Mouse (Mus musculus) liver, embryonic 14.5 days (tissue): ENCODE measurements around the gene Rapgefl1. TPM values are rescaled to one million over a fixed set of nuclear protein-coding genes. Genes with fewer than 3 reads are reported as not detected.

Experiments used
- ATAC-seq: fragments of 200-750 bp; cut with Nextera tagmentation; 2 replicates; pipeline ENCODE4 v1.8.0; 2017; ENCODE audit warnings: moderate number of reproducible peaks, mild to moderate bottlenecking, moderate library complexity; ENCODE audit not compliant: insufficient read depth
- DNase-seq, 3 experiments: peaks; one replicate each; pipeline ENCODE4 v3.0.0-alpha.2; 2012 to 2013; ENCODE audit warnings: low read depth in 3 of 3, low spot score in 3 of 3
- H3K27ac ChIP-seq: fragments of 300-500 bp; sonication (generic); 2 replicates; pipeline ENCODE4 v1.5.1; 2014; ENCODE audit warnings: moderate library complexity, mild to moderate bottlenecking, control low read depth, inconsistent platforms
- H3K27me3 ChIP-seq: fragments of 300-500 bp; sonication (generic); 2 replicates; pipeline ENCODE4 v1.6.1; 2014; ENCODE audit warnings: mild to moderate bottlenecking, low read length, moderate library complexity; ENCODE audit not compliant: control insufficient read depth, insufficient read depth
- H3K36me3 ChIP-seq: fragments of 300-500 bp; sonication (generic); replicated peaks from 2 replicates; pipeline ENCODE4 v1.6.1; 2014; ENCODE audit warnings: low read depth; ENCODE audit not compliant: control insufficient read depth, insufficient read depth
- H3K4me1 ChIP-seq, 2 experiments: fragments of 200-500 bp in 1 of 2; fragments of 300-500 bp in 1 of 2; sonication (generic) in 1 of 2; replicated peaks; 2 replicates each; pipeline ENCODE4 v1.6.1; 2012 to 2014; ENCODE audit warnings: antibody characterized with exemption in 1 of 2, inconsistent platforms in 1 of 2, low read length in 1 of 2; ENCODE audit not compliant: control insufficient read depth in 2 of 2, insufficient read depth in 2 of 2
- H3K4me2 ChIP-seq: fragments of 300-500 bp; sonication (generic); 2 replicates; pipeline ENCODE4 v1.6.1; 2014; ENCODE audit warnings: low read depth, mild to moderate bottlenecking, control low read depth, moderate library complexity
- H3K4me3 ChIP-seq, 2 experiments: fragments of 200-500 bp in 1 of 2; fragments of 300-500 bp in 1 of 2; sonication (generic) in 1 of 2; 2 replicates each; pipeline ENCODE4 v1.5.1; 2012 to 2014; ENCODE audit warnings: low read depth in 2 of 2, low read length in 2 of 2, mild to moderate bottlenecking in 2 of 2, control low read depth in 1 of 2, inconsistent platforms in 1 of 2, moderate library complexity in 1 of 2; ENCODE audit not compliant: insufficient read depth in 1 of 2
- H3K9ac ChIP-seq: fragments of 300-500 bp; sonication (generic); replicated peaks from 2 replicates; pipeline ENCODE4 v1.6.1; 2014; ENCODE audit warnings: mild to moderate bottlenecking, control low read depth, moderate library complexity
- H3K9me3 ChIP-seq: fragments of 300-500 bp; sonication (generic); 2 replicates; pipeline ENCODE4 v1.6.1; 2016; ENCODE audit warnings: low read length, mixed read lengths; ENCODE audit not compliant: control insufficient read depth
- CTCF ChIP-seq: IDR thresholded peaks from 2 replicates; pipeline ENCODE4 v1.5.1; 2016; ENCODE audit warnings: antibody characterized with exemption, low read depth, control low read depth
- EP300 ChIP-seq: IDR thresholded peaks from 2 replicates; pipeline ENCODE4 v1.6.1; 2016; ENCODE audit warnings: antibody characterized with exemption, low read depth
- WGBS: fragments of 180-500 bp; shearing (Covaris S2); extraction: QIAGEN DNeasy Blood & Tissue Kit; methylation state at CpG from one replicate; pipeline ENCODE4 v1.1.7; 2014; ENCODE audit not compliant: insufficient replicate concordance; 5-methylcytosine and 5-hydroxymethylcytosine counted together
- polyA plus RNA-seq, 2 experiments: library from polyadenylated mRNA; depleted of rRNA in 1 of 2; stranded (reverse) in 1 of 2; unstranded in 1 of 2; fragments of >200 nt; fragmentation: Nextera tagmentation in 1 of 2; extraction: Ambion mirVana in 1 of 2; gene quantifications; 2 replicates each; pipeline versions ENCODE4 v1.2.1 to v1.2.3; 2012 to 2014

Rapgefl1 gene
- polyA plus RNA-seq, 2 experiments = 0.06 to 0.52 TPM

GRCm38 (mm10) chr11:98872040-98872439 lies 35.5 kb downstream of the Rapgefl1 start:
- DNase-seq (no peak), ATAC-seq (no peak)
- Histone ChIP-seq H3K27me3 (no peaks in the 10 kb centered on the region), H3K27ac (no peak overlapping the region), H3K4me2 (no peak overlapping the region), H3K36me3 (peaks cover 14% of the 10 kb centered on the region), H3K9ac (no peak overlapping the region), H3K4me3 (no peak overlapping the region), H3K4me1 (peaks cover 7 to 8% of the 10 kb centered on the region in 2 experiments), H3K9me3 (no peaks in the 10 kb centered on the region)
- 77% methylated on average over 4 of the region's 4 CpGs for WGBS
- no peak for TF ChIP-seq CTCF
- no peak for TF ChIP-seq EP300

- DNase-seq = no peak
- peak; percentile 69 for ATAC-seq
Measured at GRCm38 (mm10) chr11:98873900-98874299, 37.3 kb downstream of the Rapgefl1 start.

GRCm38 (mm10) chr11:98877001-98877400 lies 40.4 kb downstream of the Rapgefl1 start:
- no peaks in the 10 kb centered on the region; the same call in none of the 2 replicates for H3K36me3 ChIP-seq
- ATAC-seq (no peak), DNase-seq (no peak)
- no peaks in the 10 kb centered on the region for H3K27me3 ChIP-seq
- H3K4me2 ChIP-seq = no peak overlapping the region
- H3K9ac ChIP-seq = no peak overlapping the region
- peaks cover 7 to 8% of the 10 kb centered on the region in 2 experiments for H3K4me1 ChIP-seq
- H3K9me3 ChIP-seq = no peaks in the 10 kb centered on the region
- TF ChIP-seq EP300 (no peak), CTCF (no peak)
- H3K4me3 ChIP-seq = no peak overlapping the region
- 80% methylated on average over 9 of the region's 9 CpGs for WGBS
- no peak overlapping the region for H3K27ac ChIP-seq

More at GRCm38 (mm10) chr11:98873900-98874299, 37.3 kb downstream of the Rapgefl1 start:
- Histone ChIP-seq H3K27ac (no peak overlapping the region), H3K27me3 (no peaks in the 10 kb centered on the region), H3K4me3 (no peak overlapping the region), H3K4me1 (peaks cover 7 to 8% of the 10 kb centered on the region in 2 experiments), H3K4me2 (no peak overlapping the region), H3K9ac (no peak overlapping the region; the same call in 1 of the 2 replicates), H3K36me3 (peaks cover 2% of the 10 kb centered on the region), H3K9me3 (no peaks in the 10 kb centered on the region)
- TF ChIP-seq EP300 (no peak), CTCF (no peak)
- 62% methylated on average over 9 of the region's 9 CpGs for WGBS

GRCm38 (mm10) chr11:98887703-98888102 lies 51.1 kb downstream of the Rapgefl1 start:
- Histone ChIP-seq H3K4me1 (peaks cover 0 to 4% of the 10 kb centered on the region in 2 experiments; a peak in 1 of 4 replicates), H3K4me3 (no peak overlapping the region), H3K27ac (no peak overlapping the region), H3K27me3 (no peaks in the 10 kb centered on the region), H3K9ac (no peak overlapping the region), H3K36me3 (peaks cover 23% of the 10 kb centered on the region), H3K4me2 (no peak overlapping the region), H3K9me3 (no peaks in the 10 kb centered on the region)
- TF ChIP-seq CTCF (no peak), EP300 (no peak)
- DNase-seq (no peak), ATAC-seq (no peak)
- WGBS = 82% methylated on average over 3 of the region's 3 CpGs

GRCm38 (mm10) chr11:98889077-98889476 lies 52.5 kb downstream of the Rapgefl1 start:
- no peak overlapping the region for H3K4me3 ChIP-seq
- TF ChIP-seq CTCF (no peak), EP300 (no peak)
- no peak overlapping the region for H3K9ac ChIP-seq
- WGBS = 74% methylated on average over 4 of the region's 4 CpGs
- no peak overlapping the region for H3K27ac ChIP-seq
- DNase-seq (no peak), ATAC-seq (no peak)
- no peaks in the 10 kb centered on the region for H3K27me3 ChIP-seq
- H3K36me3 ChIP-seq = peaks cover 33% of the 10 kb centered on the region
- no peak overlapping the region for H3K4me2 ChIP-seq
- H3K9me3 ChIP-seq = no peaks in the 10 kb centered on the region
- H3K4me1 ChIP-seq = peaks cover 0 to 4% of the 10 kb centered on the region in 2 experiments; a peak in 1 of 4 replicates
